Mouse (Mus musculus) neural tube, embryonic 14.5 days (tissue): ENCODE data around the gene Iffo1. TPM values are rescaled to one million over a fixed set of nuclear protein-coding genes. Genes with fewer than 3 reads are reported as not detected.

ENCODE experiments used
- ATAC-seq: fragments of 200-750 bp; cut with Nextera tagmentation; 2 replicates; pipeline ENCODE4 v1.8.0; 2017; ENCODE audit warnings: low read depth, mild to moderate bottlenecking, moderate TSS enrichment, moderate library complexity
- H3K27ac ChIP-seq: fragments of 300-500 bp; sonication (generic); 2 replicates; pipeline ENCODE4 v1.5.1; 2014; ENCODE audit warnings: low read depth, mild to moderate bottlenecking, control low read depth, low read length, moderate library complexity, mixed read lengths
- H3K27me3 ChIP-seq: fragments of 300-500 bp; sonication (generic); 2 replicates; pipeline ENCODE4 v1.6.1; 2014; ENCODE audit warnings: low read length; ENCODE audit not compliant: control insufficient read depth, insufficient read depth
- H3K36me3 ChIP-seq: fragments of 300-500 bp; sonication (generic); 2 replicates; pipeline ENCODE4 v1.6.1; 2014; ENCODE audit warnings: low read length, mixed read lengths; ENCODE audit not compliant: control insufficient read depth, insufficient read depth
- H3K4me1 ChIP-seq: fragments of 300-500 bp; sonication (generic); 2 replicates; pipeline ENCODE4 v1.6.1; 2014; ENCODE audit warnings: low read length; ENCODE audit not compliant: control insufficient read depth, insufficient read depth
- H3K4me2 ChIP-seq: fragments of 300-500 bp; sonication (generic); 2 replicates; pipeline ENCODE4 v1.6.1; 2014; ENCODE audit warnings: mild to moderate bottlenecking, low read depth, low read length, control low read depth
- H3K4me3 ChIP-seq: fragments of 300-500 bp; sonication (generic); 2 replicates; pipeline ENCODE4 v1.5.1; 2014; ENCODE audit warnings: low read depth, low read length, control low read depth, mixed read lengths
- H3K9ac ChIP-seq: fragments of 300-500 bp; sonication (generic); replicated peaks from 2 replicates; pipeline ENCODE4 v1.6.1; 2014; ENCODE audit warnings: low read depth, mild to moderate bottlenecking, control low read depth, low read length, mixed read lengths
- H3K9me3 ChIP-seq: fragments of 300-500 bp; sonication (generic); 2 replicates; pipeline ENCODE4 v1.6.1; 2016; ENCODE audit warnings: low read length; ENCODE audit not compliant: control insufficient read depth
- WGBS: fragments of 180-500 bp; shearing (Covaris S2); extraction: QIAGEN DNeasy Blood & Tissue Kit; methylation state at CpG from one replicate; pipeline ENCODE4 v1.1.7; 2014; 5-methylcytosine and 5-hydroxymethylcytosine counted together
- polyA plus RNA-seq: library from polyadenylated mRNA; unstranded; fragments of >200 nt; fragmentation: Nextera tagmentation; extraction: Ambion mirVana; gene quantifications from 2 replicates; pipeline ENCODE4 v1.2.1, GENCODE M21; 2014

Iffo1 gene
- polyA plus RNA-seq, 1 experiment from 2014 or later = 18.3 TPM

GRCm38 (mm10) chr6:125101444-125101843, 43.6 kb upstream of the Iffo1 start:
- no peak overlapping the region for H3K9ac ChIP-seq
- no peak for ATAC-seq
- H3K27ac ChIP-seq = no peak overlapping the region
- peaks cover 27% of the 10 kb centered on the region for H3K4me1 ChIP-seq
- whole genome bisulfite sequencing = 89% methylated on average over 9 of the region's 9 CpGs
- no peaks in the 10 kb centered on the region; the same call in 1 of the 2 replicates for H3K27me3 ChIP-seq
- peaks cover 68% of the 10 kb centered on the region for H3K36me3 ChIP-seq
- H3K9me3 ChIP-seq = no peaks in the 10 kb centered on the region
- H3K4me3 ChIP-seq = no peak overlapping the region
- H3K4me2 ChIP-seq = no peak overlapping the region

- H3K27ac ChIP-seq = no peak overlapping the region
- H3K4me1 ChIP-seq = peaks cover 6% of the 10 kb centered on the region
- no peak overlapping the region for H3K4me2 ChIP-seq
- H3K4me3 ChIP-seq = no peak overlapping the region
- H3K9me3 ChIP-seq = no peaks in the 10 kb centered on the region
- no peak for ATAC-seq
- no peaks in the 10 kb centered on the region for H3K27me3 ChIP-seq
- no peak overlapping the region for H3K9ac ChIP-seq
- H3K36me3 ChIP-seq = peaks cover 86% of the 10 kb centered on the region
- 92% methylated on average over 4 of the region's 4 CpGs for WGBS
Observed at GRCm38 (mm10) chr6:125104223-125104622, 40.8 kb upstream of the Iffo1 start.

DNA sequence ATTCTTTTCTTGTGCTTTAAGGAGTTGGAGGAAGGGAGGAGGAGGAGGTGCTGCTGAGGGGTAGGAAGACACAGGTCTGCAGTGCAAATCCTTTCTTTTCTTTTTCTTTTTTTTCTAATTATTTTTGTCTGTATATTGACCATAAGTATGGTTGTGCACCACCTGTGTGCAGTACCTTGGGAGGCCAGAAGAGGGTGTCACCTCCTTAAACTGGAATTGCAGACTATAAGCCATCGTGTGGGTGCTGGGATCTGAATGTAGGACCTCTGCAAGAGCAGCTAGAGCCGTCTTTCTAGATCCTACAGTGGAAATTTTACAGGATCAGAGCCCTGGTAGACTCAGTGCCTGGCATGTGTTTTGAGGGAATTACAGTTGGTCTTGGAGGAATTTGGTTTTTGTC, 37.3 kb upstream of the Iffo1 start:
- Histone ChIP-seq H3K4me1 (no peaks in the 10 kb centered on the region), H3K4me3 (no peak overlapping the region), H3K36me3 (peaks cover 91% of the 10 kb centered on the region), H3K27ac (no peak overlapping the region), H3K27me3 (no peaks in the 10 kb centered on the region), H3K4me2 (no peak overlapping the region), H3K9me3 (no peaks in the 10 kb centered on the region), H3K9ac (no peak overlapping the region)
- no peak for ATAC-seq
- WGBS = 96% methylated on average over 2 of the region's 2 CpGs

DNA sequence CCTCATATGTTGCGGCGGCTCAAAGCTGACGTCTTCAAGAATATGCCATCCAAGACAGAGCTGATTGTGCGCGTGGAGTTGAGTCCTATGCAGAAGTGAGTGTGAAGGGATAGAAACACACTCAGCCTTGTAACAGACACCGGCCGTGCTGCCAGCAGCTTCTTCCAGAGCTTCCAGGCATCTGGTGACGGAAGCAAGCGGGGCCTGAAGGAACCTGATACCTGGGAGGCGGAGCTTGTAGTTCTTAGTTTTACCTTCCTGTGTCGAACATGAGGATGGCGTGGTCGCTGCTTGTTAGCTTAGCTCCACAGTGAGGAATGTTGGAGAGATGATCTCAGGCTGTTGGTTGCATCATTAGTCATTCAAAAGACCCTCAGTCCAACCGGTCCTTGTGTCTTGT, 35.7 kb upstream of the Iffo1 start:
- H3K9me3 ChIP-seq = no peaks in the 10 kb centered on the region
- no peaks in the 10 kb centered on the region for H3K4me1 ChIP-seq
- 90% methylated on average over 14 of the region's 14 CpGs for WGBS
- no peak overlapping the region for H3K27ac ChIP-seq
- no peaks in the 10 kb centered on the region for H3K27me3 ChIP-seq
- ATAC-seq = no peak
- H3K4me3 ChIP-seq = no peak overlapping the region
- no peak overlapping the region for H3K4me2 ChIP-seq
- no peak overlapping the region for H3K9ac ChIP-seq
- peaks cover 94% of the 10 kb centered on the region for H3K36me3 ChIP-seq

GRCm38 (mm10) chr6:125110927-125111326, 34.1 kb upstream of the Iffo1 start:
- WGBS = 93% methylated on average over 7 of the region's 7 CpGs
- H3K4me2 ChIP-seq = no peak overlapping the region
- ATAC-seq = no peak

GRCm38 (mm10) chr6:125112553-125112952, 32.5 kb upstream of the Iffo1 start:
- Histone ChIP-seq H3K9me3 (no peaks in the 10 kb centered on the region), H3K9ac (no peak overlapping the region), H3K27ac (no peak overlapping the region), H3K27me3 (no peaks in the 10 kb centered on the region), H3K36me3 (peaks cover 92% of the 10 kb centered on the region), H3K4me3 (no peak overlapping the region), H3K4me2 (no peak overlapping the region), H3K4me1 (no peaks in the 10 kb centered on the region)
- ATAC-seq = no peak
- 91% methylated on average over 11 of the region's 11 CpGs for WGBS

More at GRCm38 (mm10) chr6:125110927-125111326, 34.1 kb upstream of the Iffo1 start:
- Histone ChIP-seq H3K4me1 (no peaks in the 10 kb centered on the region), H3K9ac (no peak overlapping the region), H3K9me3 (no peaks in the 10 kb centered on the region), H3K27ac (no peak overlapping the region), H3K36me3 (peaks cover 96% of the 10 kb centered on the region), H3K27me3 (no peaks in the 10 kb centered on the region), H3K4me3 (no peak overlapping the region)

DNA sequence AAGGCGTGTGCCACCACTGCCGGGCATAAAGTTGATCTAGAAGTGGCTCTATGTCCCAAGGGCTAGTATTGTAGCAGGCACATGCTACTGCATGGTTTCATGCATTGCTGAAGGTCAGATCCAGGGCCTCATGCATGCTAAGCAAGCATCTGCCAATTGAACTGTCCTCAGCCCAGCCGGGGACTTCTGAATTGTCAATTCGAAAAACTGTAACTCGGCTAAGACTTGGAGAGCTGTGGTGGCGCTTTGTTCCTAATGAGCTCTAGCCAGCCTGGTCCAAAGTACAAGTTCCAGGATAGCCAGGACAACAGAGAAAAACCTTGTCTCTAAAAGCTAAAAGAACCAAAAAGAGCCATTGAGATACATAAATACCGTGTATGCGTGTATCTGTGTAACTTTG, 25.7 kb upstream of the Iffo1 start:
- no peaks in the 10 kb centered on the region for H3K4me1 ChIP-seq
- H3K4me3 ChIP-seq = no peak overlapping the region
- no peak overlapping the region for H3K9ac ChIP-seq
- H3K4me2 ChIP-seq = no peak overlapping the region
- no peaks in the 10 kb centered on the region for H3K27me3 ChIP-seq
- ATAC-seq = no peak
- H3K27ac ChIP-seq = no peak overlapping the region
- peaks cover 92% of the 10 kb centered on the region for H3K36me3 ChIP-seq
- 94% methylated on average over 8 of the region's 8 CpGs for WGBS
- no peaks in the 10 kb centered on the region for H3K9me3 ChIP-seq

DNA sequence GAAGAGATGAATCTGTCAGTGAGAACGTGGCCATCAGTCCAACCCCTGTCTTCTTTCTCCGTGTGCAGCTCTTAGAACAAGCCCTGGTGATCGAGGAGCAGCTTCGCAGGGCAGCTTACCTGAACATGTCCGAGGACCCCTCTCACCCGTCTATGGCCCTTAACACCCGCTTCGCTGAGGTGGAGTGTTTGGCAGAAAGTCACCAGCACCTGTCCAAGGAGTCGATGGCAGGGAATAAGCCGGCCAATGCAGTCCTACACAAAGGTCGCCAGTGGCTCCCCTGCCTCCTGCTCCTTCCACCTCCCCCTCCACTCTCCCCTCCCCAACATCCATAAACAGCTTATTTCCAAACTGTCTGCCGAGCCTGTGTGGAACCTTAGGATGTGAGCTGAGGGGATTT, 16.3 kb upstream of the Iffo1 start:
- Histone ChIP-seq H3K9me3 (no peaks in the 10 kb centered on the region), H3K4me1 (peaks cover 5% of the 10 kb centered on the region; the same call in 1 of the 2 replicates), H3K9ac (no peak overlapping the region), H3K27ac (no peak overlapping the region), H3K4me2 (no peak overlapping the region), H3K36me3 (peaks cover 59% of the 10 kb centered on the region), H3K27me3 (no peaks in the 10 kb centered on the region), H3K4me3 (no peak overlapping the region)
- 94% methylated on average over 12 of the region's 12 CpGs for WGBS
- no peak for ATAC-seq

GRCm38 (mm10) chr6:125129710-125130402, 15.2 kb upstream of the Iffo1 start:
- peaks cover 57% of the 10 kb centered on the region for H3K36me3 ChIP-seq
- no peak overlapping the region for H3K4me3 ChIP-seq
- no peaks in the 10 kb centered on the region for H3K9me3 ChIP-seq
- ATAC-seq = no peak
- H3K27me3 ChIP-seq = no peaks in the 10 kb centered on the region
- H3K27ac ChIP-seq = no peak overlapping the region
- peaks cover 5% of the 10 kb centered on the region; the same call in 1 of the 2 replicates for H3K4me1 ChIP-seq
- 0 out of 2 replicates have a peak overlapping the region, but pooled peaks have one; percentile 11 for H3K9ac ChIP-seq
- no peak overlapping the region for H3K4me2 ChIP-seq
- WGBS = 87% methylated on average over 20 of the region's 20 CpGs
